Mouse (Mus musculus) gastrocnemius, adult 2 months (tissue): ENCODE results near the gene Wsb2. TPM values are rescaled to one million over a fixed set of nuclear protein-coding genes. Genes with fewer than 3 reads are reported as not detected.
"Not testable (repeated sequence)": the region's sequence is repeated elsewhere in the genome, so short reads cannot be mapped to it uniquely, and the experiment has no call there.

ENCODE experiments used
- DNase-seq: peaks from one replicate; pipeline ENCODE4 v3.0.0; 2022
- H3K27ac ChIP-seq: fragments of 200-600 bp; 2 replicates; pipeline ENCODE4 v1.8.1; 2022; ENCODE audit warnings: mild to moderate bottlenecking
- H3K4me3 ChIP-seq: fragments of 200-600 bp; 2 replicates; pipeline ENCODE4 v1.8.1; 2022; ENCODE audit warnings: mild to moderate bottlenecking, moderate library complexity
- CTCF ChIP-seq: fragments of 200-600 bp; IDR thresholded peaks from 2 replicates; pipeline ENCODE4 v1.8.1; 2022; ENCODE audit warnings: antibody characterized with exemption, mild to moderate bottlenecking, moderate library complexity
- intact Hi-C: fragments of 180-260 bp; cut with DNase I; formaldehyde crosslinking; loops from one replicate; pipeline ENCODE4 v1.15.1; 2025
- total RNA-seq, 2 experiments: library from RNA; stranded (reverse); gene quantifications; 2 replicates each; pipeline ENCODE4 v1.2.3; 2021

Gene Wsb2
- total RNA-seq, 2 experiments from 2014 or later, result 88.0 to 97.7 TPM

GRCm38 (mm10) chr5:117341896-117342295 is 15.2 kb upstream of the Wsb2 start:
- no peak for DNase-seq
- Histone ChIP-seq H3K4me3 (no peak overlapping the region), H3K27ac (no peak overlapping the region)
- intact Hi-C loops, result no loop called here
- TF ChIP-seq CTCF, result no peak

DNA sequence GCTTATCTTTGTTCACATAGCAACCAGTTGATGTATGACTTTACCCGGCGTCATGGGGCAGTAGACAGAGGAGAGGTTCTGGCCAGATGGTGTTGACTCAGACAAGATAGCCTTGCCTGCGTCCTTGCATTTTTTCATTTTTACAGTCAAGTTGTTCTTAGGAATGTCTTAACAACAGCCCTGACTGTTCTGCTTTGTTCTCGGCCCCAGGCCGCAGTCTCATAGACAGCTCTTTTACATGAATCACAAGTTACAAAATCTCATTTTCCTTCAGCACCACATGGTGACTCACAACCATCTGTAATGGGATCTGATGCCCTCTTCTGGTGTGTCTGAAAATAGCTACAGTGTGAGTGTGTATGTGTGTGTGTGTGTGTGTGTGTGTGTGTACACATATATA is 12.6 kb upstream of the Wsb2 start:
- TF ChIP-seq CTCF, result 0 out of 2 replicates have a peak, but pooled peaks have one; percentile 2
- H3K27ac ChIP-seq, H3K4me3 ChIP-seq, intact Hi-C loops, DNase-seq: not testable (repeated sequence)

GRCm38 (mm10) chr5:117345432-117345976 is 11.6 kb upstream of the Wsb2 start:
- intact Hi-C loops, result no loop called here
- Histone ChIP-seq H3K4me3 (no peak overlapping the region), H3K27ac (no peak overlapping the region)
- no peak for DNase-seq
- no peak for TF ChIP-seq CTCF

DNA sequence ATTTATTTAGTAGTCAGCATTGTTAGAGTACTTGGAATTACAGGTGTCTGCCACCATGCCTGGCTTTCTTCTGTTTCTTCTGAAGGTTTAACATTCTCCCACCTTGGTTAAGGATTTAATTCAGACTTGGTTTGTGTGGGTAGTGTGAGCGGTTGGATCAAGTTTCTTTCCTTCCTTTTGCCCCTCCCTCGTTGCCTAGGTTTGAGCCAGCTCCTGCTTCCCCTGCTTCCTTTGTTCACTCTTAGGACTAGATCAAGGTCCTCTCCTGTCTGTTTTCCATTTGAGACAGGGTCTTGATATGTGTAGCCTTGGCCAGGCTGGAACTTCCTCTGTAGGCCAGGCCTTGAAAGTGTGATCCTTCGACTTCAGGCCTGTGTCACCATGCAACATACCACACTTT is 10.8 kb upstream of the Wsb2 start:
- no peak for DNase-seq
- no peak for TF ChIP-seq CTCF
- H3K4me3 ChIP-seq, result no peak overlapping the region
- intact Hi-C loops, result no loop called here
- H3K27ac ChIP-seq, result no peak overlapping the region

GRCm38 (mm10) chr5:117347011-117347410 is 10.1 kb upstream of the Wsb2 start:
- H3K27ac ChIP-seq, result no peak overlapping the region
- intact Hi-C loops, result no loop called here
- DNase-seq, result no peak
- TF ChIP-seq CTCF, result no peak
- H3K4me3 ChIP-seq, result no peak overlapping the region

- TF ChIP-seq CTCF, result no peak
- no peak overlapping the region for H3K27ac ChIP-seq
- no peak for DNase-seq
- intact Hi-C loops, result no loop called here
- no peak overlapping the region for H3K4me3 ChIP-seq
These were observed 9.3 kb upstream of the Wsb2 start for GRCm38 (mm10) chr5:117347838-117348237.

DNA sequence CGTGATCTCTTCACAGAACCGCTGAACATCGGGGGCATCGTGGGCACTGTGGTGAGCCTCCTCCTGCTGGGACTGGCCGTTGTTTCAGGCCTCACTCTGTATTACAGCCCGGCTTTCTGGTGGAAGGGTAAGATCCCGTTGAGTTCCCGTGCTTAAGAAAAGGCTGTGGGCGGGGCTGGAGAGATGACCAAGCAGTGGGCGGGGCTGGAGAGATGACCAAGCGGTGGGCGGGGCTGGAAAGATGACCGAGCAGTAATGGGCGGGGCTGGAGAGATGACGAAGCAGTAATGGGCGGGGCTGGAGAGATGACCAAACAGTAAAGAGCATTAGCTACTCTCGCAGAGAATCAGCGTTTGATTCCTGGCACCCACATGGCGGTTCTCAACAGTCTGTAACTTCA is 8.8 kb upstream of the Wsb2 start:
- no peak overlapping the region for H3K4me3 ChIP-seq
- no peak for TF ChIP-seq CTCF
- H3K27ac ChIP-seq, result no peak overlapping the region
- intact Hi-C loops, result no loop called here
- DNase-seq, result peak; percentile 75

- Histone ChIP-seq H3K4me3 (no peak overlapping the region), H3K27ac (no peak overlapping the region)
- TF ChIP-seq CTCF, result no peak
- intact Hi-C loops, result no loop called here
- DNase-seq, result no peak
These were observed 3.0 kb upstream of the Wsb2 start for GRCm38 (mm10) chr5:117354121-117354520.

GRCm38 (mm10) chr5:117355648-117356303 is 1.3 kb upstream of the Wsb2 start:
- intact Hi-C loops, result loop anchor here (2.0 kb wide), 2 partner anchors 33 to 37 kb away; partner anchors contain the start of genes Rfc5 and Vsig10
- peak; percentile 7; the same call in 1 of the 2 replicates for TF ChIP-seq CTCF
- DNase-seq, result no peak
- Histone ChIP-seq H3K27ac (peak overlapping the region; percentile 98), H3K4me3 (peak overlapping the region; percentile 80)

DNA sequence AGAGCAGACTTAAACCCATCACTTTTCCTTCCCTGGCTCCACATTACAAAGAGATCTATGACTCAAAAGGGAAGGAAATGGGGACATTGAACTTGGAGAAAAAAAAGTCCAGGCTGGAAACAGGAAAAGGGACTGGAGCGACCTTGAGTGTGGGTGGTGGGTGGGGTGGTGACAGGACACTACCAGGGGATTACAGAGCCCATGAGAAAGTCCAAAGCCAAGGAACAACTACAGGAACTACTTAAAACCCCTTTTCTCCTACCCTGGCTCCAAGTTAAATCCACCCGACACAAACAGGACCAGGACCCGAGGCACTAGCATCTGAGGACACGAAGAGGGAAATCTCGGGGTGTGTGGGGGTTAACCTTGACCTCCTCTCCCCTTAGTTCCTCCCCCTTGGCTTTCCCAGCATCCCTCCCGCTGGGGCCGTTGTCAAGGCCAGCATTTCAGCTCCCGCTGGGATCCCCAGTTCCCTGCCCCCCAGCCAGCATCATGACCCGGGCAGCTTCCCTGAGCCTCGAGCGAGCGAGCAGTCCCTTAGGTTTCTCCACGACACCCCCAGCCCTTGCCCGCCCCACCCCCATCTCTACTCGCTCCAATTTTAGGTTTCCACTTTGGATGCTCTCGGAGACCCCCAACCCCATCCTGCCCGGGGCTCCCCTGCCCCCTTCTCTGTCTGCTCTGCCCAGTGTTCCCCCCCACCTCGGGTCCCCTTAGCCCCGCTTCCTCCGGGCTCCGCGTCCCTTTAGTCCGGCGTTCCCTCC is 557 bp upstream of the Wsb2 start:
- peak; percentile 69 for DNase-seq
- intact Hi-C loops, result loop anchor here (2.0 kb wide), 2 partner anchors 32 to 38 kb away; partner anchors contain the start of genes Rfc5 and Vsig10
- TF ChIP-seq CTCF, result no peak
- peak overlapping the region; percentile 80 for H3K4me3 ChIP-seq
- H3K27ac ChIP-seq, result peak overlapping the region; percentile 98

- no peak for TF ChIP-seq CTCF
- peak overlapping the region; percentile 98 for H3K27ac ChIP-seq
- peak overlapping the region; percentile 80 for H3K4me3 ChIP-seq
- intact Hi-C loops, result loop anchor here (2.0 kb wide), 3 partner anchors 31 to 51 kb away; partner anchors contain the start of genes Rfc5 and Vsig10
- DNase-seq, result no peak
These were observed 559 bp downstream of the Wsb2 start for GRCm38 (mm10) chr5:117357478-117358247.

DNA sequence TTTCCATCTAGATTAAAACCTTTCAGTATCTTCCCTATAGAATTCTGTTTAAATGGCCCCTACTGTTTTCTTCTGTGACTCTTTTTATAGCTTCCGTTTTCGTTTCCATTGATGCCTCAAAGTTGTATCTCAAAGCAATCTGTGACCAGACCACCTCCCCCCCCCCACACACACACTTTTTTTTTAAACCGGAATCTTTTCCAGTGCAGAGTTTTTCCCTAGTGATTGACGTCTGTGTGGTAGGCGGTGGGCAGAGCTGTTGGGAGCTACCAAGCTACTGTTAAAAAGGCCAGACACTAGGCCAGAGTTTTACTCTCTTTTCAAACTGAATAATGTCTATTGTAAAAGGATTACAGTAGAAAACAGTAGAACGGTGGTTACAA is 1.1 kb downstream of the Wsb2 start:
- intact Hi-C loops, result loop anchor here (2.0 kb wide), 1 partner anchor 51 kb away; no protein-coding TSS in a partner anchor
- no peak for TF ChIP-seq CTCF
- DNase-seq, result no peak
- peak overlapping the region; percentile 98 for H3K27ac ChIP-seq
- peak overlapping the region; percentile 80 for H3K4me3 ChIP-seq
